Mouse (Mus musculus): ENCODE data around the gene Zmynd8. TPM values are rescaled to one million over a fixed set of nuclear protein-coding genes. Genes with fewer than 3 reads are reported as not detected.

Gene Zmynd8
- polyA plus RNA-seq, 1 experiment: 85.5 TPM

GRCm38 (mm10) chr2:165842241-165842640 lies 56.6 kb downstream of the Zmynd8 start:
- Histone ChIP-seq H3K4me1 (ENCODE audit: control insufficient read depth, insufficient read depth, low read length) (peaks cover 25% of the 10 kb centered on the region), H3K27me3 (ENCODE audit: control insufficient read depth, insufficient read depth, low read length) (no peaks in the 10 kb centered on the region), H3K27ac (ENCODE audit: insufficient read depth, low read length) (no peak overlapping the region), H3K4me3 (replicated peaks; ENCODE audit: insufficient read depth, low read depth, low read length) (no peak overlapping the region)
- DNase-seq: no peak
- TF ChIP-seq POLR2A (IDR thresholded peaks at IDR 0.05; ENCODE audit: borderline replicate concordance, insufficient read depth, low read length): no peak
- no peak for TF ChIP-seq CTCF (IDR thresholded peaks at IDR 0.05; ENCODE audit: borderline replicate concordance, insufficient read depth, low read depth, low read length)
- WGBS: 68% methylated on average over 10 of the region's 10 CpGs

- DNase-seq: no peak
- WGBS: 78% methylated on average over 6 of the region's 6 CpGs
- TF ChIP-seq POLR2A (IDR thresholded peaks at IDR 0.05; ENCODE audit: borderline replicate concordance, insufficient read depth, low read length) (no peak), CTCF (IDR thresholded peaks at IDR 0.05; ENCODE audit: borderline replicate concordance, insufficient read depth, low read depth, low read length) (no peak)
- no peak overlapping the region for H3K27ac ChIP-seq (ENCODE audit: insufficient read depth, low read length)
- no peaks in the 10 kb centered on the region for H3K27me3 ChIP-seq (ENCODE audit: control insufficient read depth, insufficient read depth, low read length)
- H3K4me1 ChIP-seq (ENCODE audit: control insufficient read depth, insufficient read depth, low read length): peaks cover 25% of the 10 kb centered on the region
- H3K4me3 ChIP-seq (replicated peaks; ENCODE audit: insufficient read depth, low read depth, low read length): no peak overlapping the region
Observed at GRCm38 (mm10) chr2:165841805-165842204, 57.0 kb downstream of the Zmynd8 start.

- no peak for DNase-seq
- peaks cover 16% of the 10 kb centered on the region for H3K4me1 ChIP-seq (ENCODE audit: control insufficient read depth, insufficient read depth, low read length)
- no peaks in the 10 kb centered on the region for H3K27me3 ChIP-seq (ENCODE audit: control insufficient read depth, insufficient read depth, low read length)
- 92% methylated on average over 7 of the region's 7 CpGs for WGBS
- no peak overlapping the region for H3K4me3 ChIP-seq (replicated peaks; ENCODE audit: insufficient read depth, low read depth, low read length)
- no peak overlapping the region for H3K27ac ChIP-seq (ENCODE audit: insufficient read depth, low read length)
- no peak for TF ChIP-seq CTCF (IDR thresholded peaks at IDR 0.05; ENCODE audit: borderline replicate concordance, insufficient read depth, low read depth, low read length)
Observed at GRCm38 (mm10) chr2:165840852-165841251, 58.0 kb downstream of the Zmynd8 start.

GRCm38 (mm10) chr2:165839317-165839652 lies 59.5 kb downstream of the Zmynd8 start:
- WGBS: 39% methylated on average over 2 of the region's 2 CpGs
- H3K4me1 ChIP-seq (ENCODE audit: control insufficient read depth, insufficient read depth, low read length): peaks cover 4% of the 10 kb centered on the region; the same call in 1 of the 2 replicates
- TF ChIP-seq POLR2A (IDR thresholded peaks at IDR 0.05; ENCODE audit: borderline replicate concordance, insufficient read depth, low read length) (no peak), CTCF (IDR thresholded peaks at IDR 0.05; ENCODE audit: borderline replicate concordance, insufficient read depth, low read depth, low read length) (no peak)
- H3K4me3 ChIP-seq (replicated peaks; ENCODE audit: insufficient read depth, low read depth, low read length): no peak overlapping the region
- no peaks in the 10 kb centered on the region for H3K27me3 ChIP-seq (ENCODE audit: control insufficient read depth, insufficient read depth, low read length)
- DNase-seq: no peak
- no peak overlapping the region for H3K27ac ChIP-seq (ENCODE audit: insufficient read depth, low read length)

- DNase-seq: no peak
- no peak overlapping the region for H3K4me3 ChIP-seq (replicated peaks; ENCODE audit: insufficient read depth, low read depth, low read length)
- peaks cover 4% of the 10 kb centered on the region; the same call in 1 of the 2 replicates for H3K4me1 ChIP-seq (ENCODE audit: control insufficient read depth, insufficient read depth, low read length)
- no peak overlapping the region for H3K27ac ChIP-seq (ENCODE audit: insufficient read depth, low read length)
- 71% methylated on average over 23 of the region's 23 CpGs for WGBS
- TF ChIP-seq CTCF (IDR thresholded peaks at IDR 0.05; ENCODE audit: borderline replicate concordance, insufficient read depth, low read depth, low read length): no peak
- no peak for TF ChIP-seq POLR2A (IDR thresholded peaks at IDR 0.05; ENCODE audit: borderline replicate concordance, insufficient read depth, low read length)
- no peaks in the 10 kb centered on the region for H3K27me3 ChIP-seq (ENCODE audit: control insufficient read depth, insufficient read depth, low read length)
Observed at GRCm38 (mm10) chr2:165838606-165839316, 60.1 kb downstream of the Zmynd8 start.

GRCm38 (mm10) chr2:165834601-165835000 lies 64.2 kb downstream of the Zmynd8 start:
- no peak for DNase-seq
- TF ChIP-seq CTCF (IDR thresholded peaks at IDR 0.05; ENCODE audit: borderline replicate concordance, insufficient read depth, low read depth, low read length) (no peak), POLR2A (IDR thresholded peaks at IDR 0.05; ENCODE audit: borderline replicate concordance, insufficient read depth, low read length) (no peak)
- H3K27me3 ChIP-seq (ENCODE audit: control insufficient read depth, insufficient read depth, low read length): no peaks in the 10 kb centered on the region
- no peak overlapping the region for H3K27ac ChIP-seq (ENCODE audit: insufficient read depth, low read length)
- WGBS: 82% methylated on average over 13 of the region's 13 CpGs
- no peak overlapping the region for H3K4me3 ChIP-seq (replicated peaks; ENCODE audit: insufficient read depth, low read depth, low read length)
- no peaks in the 10 kb centered on the region for H3K4me1 ChIP-seq (ENCODE audit: control insufficient read depth, insufficient read depth, low read length)

- Histone ChIP-seq H3K27me3 (ENCODE audit: control insufficient read depth, insufficient read depth, low read length) (no peaks in the 10 kb centered on the region), H3K4me1 (ENCODE audit: control insufficient read depth, insufficient read depth, low read length) (no peaks in the 10 kb centered on the region), H3K27ac (ENCODE audit: insufficient read depth, low read length) (no peak overlapping the region), H3K4me3 (replicated peaks; ENCODE audit: insufficient read depth, low read depth, low read length) (no peak overlapping the region)
- TF ChIP-seq POLR2A (IDR thresholded peaks at IDR 0.05; ENCODE audit: borderline replicate concordance, insufficient read depth, low read length): no peak
- TF ChIP-seq CTCF (IDR thresholded peaks at IDR 0.05; ENCODE audit: borderline replicate concordance, insufficient read depth, low read depth, low read length): no peak
- WGBS: 53% methylated on average over 9 of the region's 9 CpGs
- no peak for DNase-seq
Observed at GRCm38 (mm10) chr2:165833468-165833867, 65.3 kb downstream of the Zmynd8 start.

- TF ChIP-seq CTCF (IDR thresholded peaks at IDR 0.05; ENCODE audit: borderline replicate concordance, insufficient read depth, low read depth, low read length) (no peak), POLR2A (IDR thresholded peaks at IDR 0.05; ENCODE audit: borderline replicate concordance, insufficient read depth, low read length) (no peak)
- no peaks in the 10 kb centered on the region for H3K4me1 ChIP-seq (ENCODE audit: control insufficient read depth, insufficient read depth, low read length)
- 84% methylated on average over 9 of the region's 9 CpGs for WGBS
- no peak overlapping the region for H3K4me3 ChIP-seq (replicated peaks; ENCODE audit: insufficient read depth, low read depth, low read length)
- H3K27me3 ChIP-seq (ENCODE audit: control insufficient read depth, insufficient read depth, low read length): no peaks in the 10 kb centered on the region
- no peak for DNase-seq
- no peak overlapping the region for H3K27ac ChIP-seq (ENCODE audit: insufficient read depth, low read length)
Observed at GRCm38 (mm10) chr2:165832720-165833119, 66.1 kb downstream of the Zmynd8 start.
